Mouse (Mus musculus) adrenal gland, postnatal 4 days (tissue): ENCODE data around the gene Pde11a. TPM values are rescaled to one million over a fixed set of nuclear protein-coding genes. Genes with fewer than 3 reads are reported as not detected.

Experiments
- DNase-seq, 2 experiments: peaks; one replicate each; pipeline ENCODE4 v3.0.0; 2021 to 2022; ENCODE audit warnings: low spot score in 2 of 2, mixed read lengths in 2 of 2
- total RNA-seq, 2 experiments: library from RNA; stranded (reverse); gene quantifications; 2 replicates each; pipeline ENCODE4 v1.2.3; 2021

Gene Pde11a
- total RNA-seq, 2 experiments from 2014 or later, result 0.76 to 1.3 TPM

- no peak for DNase-seq
These were observed 15.2 kb downstream of the Pde11a start for GRCm38 (mm10) chr2:76323185-76323875.

- no peak for DNase-seq
These were observed 18.2 kb downstream of the Pde11a start for GRCm38 (mm10) chr2:76320336-76320735.

- no peak for DNase-seq
These were observed 19.3 kb downstream of the Pde11a start for GRCm38 (mm10) chr2:76319231-76319630.

GRCm38 (mm10) chr2:76287671-76288070 is 50.9 kb downstream of the Pde11a start:
- no peak for DNase-seq

GRCm38 (mm10) chr2:76286288-76286740 is 52.3 kb downstream of the Pde11a start:
- no peak for DNase-seq

- no peak for DNase-seq
These were observed 53.4 kb downstream of the Pde11a start for GRCm38 (mm10) chr2:76285150-76285549.

- DNase-seq, result no peak
These were observed 55.0 kb downstream of the Pde11a start for GRCm38 (mm10) chr2:76283378-76284132.

- no peak for DNase-seq
These were observed 69.1 kb downstream of the Pde11a start for GRCm38 (mm10) chr2:76269494-76269893.

- DNase-seq, result no peak
These were observed 71.2 kb downstream of the Pde11a start for GRCm38 (mm10) chr2:76267335-76267734.

GRCm38 (mm10) chr2:76266622-76267021 is 72.0 kb downstream of the Pde11a start:
- no peak for DNase-seq

- DNase-seq, result no peak
These were observed 74.3 kb downstream of the Pde11a start for GRCm38 (mm10) chr2:76264258-76264657.

- DNase-seq, result no peak
These were observed 75.9 kb downstream of the Pde11a start for GRCm38 (mm10) chr2:76262661-76263060.

GRCm38 (mm10) chr2:76254833-76255232 is 83.7 kb downstream of the Pde11a start:
- peak in 1 of 2 experiments; percentile 17 for DNase-seq

GRCm38 (mm10) chr2:76251379-76251778 is 87.2 kb downstream of the Pde11a start:
- DNase-seq, result no peak

GRCm38 (mm10) chr2:76248242-76248641 is 90.3 kb downstream of the Pde11a start:
- no peak for DNase-seq

- DNase-seq, result no peak
These were observed 99.4 kb downstream of the Pde11a start for GRCm38 (mm10) chr2:76239175-76239574.

GRCm38 (mm10) chr2:76238496-76238895 is 100.1 kb downstream of the Pde11a start:
- DNase-seq, result no peak

- no peak for DNase-seq
These were observed 100.7 kb downstream of the Pde11a start for GRCm38 (mm10) chr2:76237638-76238420.

GRCm38 (mm10) chr2:76220364-76221108 is 118.0 kb downstream of the Pde11a start:
- no peak for DNase-seq

- no peak for DNase-seq
These were observed 119.0 kb downstream of the Pde11a start for GRCm38 (mm10) chr2:76219540-76219939.

GRCm38 (mm10) chr2:76216146-76216545 is 122.4 kb downstream of the Pde11a start:
- DNase-seq, result peak in 1 of 2 experiments; percentile 6
